Mouse (Mus musculus) v-Abl transformed pro-B cells (cell line): ENCODE results near the gene Calr4.

Source experiments
- in situ Hi-C, 2 experiments: fragments of 400-800 bp; cut with MboI; formaldehyde crosslinking; loops; one replicate each; pipeline ENCODE4 v1.15.1; 2025; ENCODE audit not compliant: unreplicated experiment in 2 of 2

The Calr4 gene

GRCm38 (mm10) chr4:109234185-109234584 lies at the start of gene Calr4:
Gene Calr4, plus strand, starts transcription at chr4:109234485.
- in situ Hi-C loops: loop anchor here in 1 of 2 experiments (25.0 kb wide), 1 partner anchor 778 kb away; no protein-coding TSS in a partner anchor

GRCm38 (mm10) chr4:109185616-109186405 lies 48.5 kb upstream of the Calr4 start:
- in situ Hi-C loops: no loop called here

- in situ Hi-C loops: no loop called here
Observed at GRCm38 (mm10) chr4:109191598-109191997, 42.7 kb upstream of the Calr4 start.

- in situ Hi-C loops: no loop called here
Observed at GRCm38 (mm10) chr4:109193886-109194285, 40.4 kb upstream of the Calr4 start.

GRCm38 (mm10) chr4:109195900-109196629 lies 38.2 kb upstream of the Calr4 start:
- in situ Hi-C loops: no loop called here

- in situ Hi-C loops: no loop called here
Observed at GRCm38 (mm10) chr4:109199069-109199468, 35.2 kb upstream of the Calr4 start.

- in situ Hi-C loops: no loop called here
Observed at GRCm38 (mm10) chr4:109201582-109202424, 32.5 kb upstream of the Calr4 start, which contains the start of gene Osbpl9. Gene Osbpl9, minus strand, starts transcription at chr4:109202272.

- in situ Hi-C loops: no loop called here
Observed at GRCm38 (mm10) chr4:109203931-109204330, 30.4 kb upstream of the Calr4 start.

GRCm38 (mm10) chr4:109204416-109204815 lies 29.9 kb upstream of the Calr4 start:
- in situ Hi-C loops: no loop called here

- in situ Hi-C loops: no loop called here
Observed at GRCm38 (mm10) chr4:109207524-109207923, 26.8 kb upstream of the Calr4 start.

- in situ Hi-C loops: no loop called here
Observed at GRCm38 (mm10) chr4:109210253-109210652, 24.0 kb upstream of the Calr4 start.

GRCm38 (mm10) chr4:109210881-109211280 lies 23.4 kb upstream of the Calr4 start:
- in situ Hi-C loops: no loop called here

- in situ Hi-C loops: no loop called here
Observed at GRCm38 (mm10) chr4:109213986-109214385, 20.3 kb upstream of the Calr4 start.

- in situ Hi-C loops: no loop called here
Observed at GRCm38 (mm10) chr4:109218008-109218407, 16.3 kb upstream of the Calr4 start.

GRCm38 (mm10) chr4:109220441-109220940 lies 13.8 kb upstream of the Calr4 start:
- in situ Hi-C loops: no loop called here

GRCm38 (mm10) chr4:109222001-109222400 lies 12.3 kb upstream of the Calr4 start:
- in situ Hi-C loops: no loop called here

GRCm38 (mm10) chr4:109224762-109225552 lies 9.3 kb upstream of the Calr4 start:
- in situ Hi-C loops: loop anchor here in 1 of 2 experiments (25.0 kb wide), 1 partner anchor 787 kb away; no protein-coding TSS in a partner anchor

- in situ Hi-C loops: loop anchor here in 1 of 2 experiments (25.0 kb wide), 1 partner anchor 787 kb away; no protein-coding TSS in a partner anchor
Observed at GRCm38 (mm10) chr4:109225606-109226005, 8.7 kb upstream of the Calr4 start.

- in situ Hi-C loops: loop anchor here in 1 of 2 experiments (25.0 kb wide), 1 partner anchor 786 kb away; no protein-coding TSS in a partner anchor
Observed at GRCm38 (mm10) chr4:109226071-109226470, 8.2 kb upstream of the Calr4 start.
